Comparison of ENCODE assay signal across 8 mouse cellular contexts in the genomic region with DNA sequence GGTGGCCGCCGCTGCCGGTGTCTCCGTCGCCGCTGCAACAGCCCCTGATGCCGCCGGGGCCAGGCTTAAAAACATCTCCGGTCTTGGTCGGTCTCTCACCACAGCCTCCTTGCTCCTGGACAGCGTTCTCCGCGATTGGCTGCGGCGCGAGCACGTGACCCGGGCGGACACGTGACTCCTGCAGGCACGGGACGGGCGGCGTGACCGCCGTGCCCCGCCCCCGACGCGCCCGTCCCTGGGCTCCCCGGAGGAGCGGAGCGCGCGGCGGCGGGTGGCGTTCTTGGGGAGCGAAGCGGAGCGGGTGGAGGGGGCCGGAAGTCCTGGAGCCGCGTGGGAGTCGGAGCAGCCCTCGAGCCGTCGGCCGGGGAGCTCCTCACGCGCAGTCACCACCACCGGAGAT. TPM values are rescaled to one million over a fixed set of nuclear protein-coding genes. Genes with fewer than 3 reads are reported as not detected.
A peak's percentile ranks its signal among the peaks of the same experiment; 100 is the strongest.
DNase-seq lines count a peak whose midpoint lies in the region; ATAC-seq lines count a peak whose summit lies in the region.

Gene Ankrd12, minus strand, starts transcription at position 156 of the 400 bp plus-strand sequence.

- H3K9me3 ChIP-seq in embryonic facial prominence, embryonic 10.5 days = no peaks in the 10 kb centered on the region
- H3K9me3 ChIP-seq in midbrain, embryonic 11.5 days (ENCODE audit: control insufficient read depth, low read length) = no peaks in the 10 kb centered on the region

- peaks cover 31% of the 10 kb centered on the region for H3K36me3 ChIP-seq in embryonic facial prominence, embryonic 10.5 days (replicated peaks)
- H3K36me3 ChIP-seq in midbrain, embryonic 11.5 days (ENCODE audit: control insufficient read depth, insufficient read depth, low read length) = no peaks in the 10 kb centered on the region; the same call in 1 of the 2 replicates

- H3K4me3 ChIP-seq in embryonic facial prominence, embryonic 10.5 days = peak within 1 kb of the TSS; percentile 86
- H3K4me3 ChIP-seq in midbrain, embryonic 11.5 days (ENCODE audit: low read depth, low read length) = peak within 1 kb of the TSS; percentile 95

- H3K4me1 ChIP-seq in embryonic facial prominence, embryonic 10.5 days = peaks cover 18% of the 10 kb centered on the region
- H3K4me1 ChIP-seq in midbrain, embryonic 11.5 days (ENCODE audit: control insufficient read depth, insufficient read depth, low read length) = peaks cover 12% of the 10 kb centered on the region; the same call in 1 of the 2 replicates

- peak within 1 kb of the TSS; percentile 74 for H3K9ac ChIP-seq in midbrain, embryonic 11.5 days (ENCODE audit: low read length)

- WGBS in embryonic facial prominence, embryonic 10.5 days = under 1% methylated on average over 53 of the region's 53 CpGs
- 3% methylated on average over 53 of the region's 53 CpGs for WGBS in midbrain, embryonic 11.5 days

- peak; percentile 77 for ATAC-seq in granulocyte monocyte progenitor cell, adult 5-6 weeks (replicated peaks; ENCODE audit: poor library complexity, severe bottlenecking)
- ATAC-seq in midbrain, embryonic 11.5 days (ENCODE audit: low FRiP score) = peak; percentile 99

- peak; percentile 98 for DNase-seq in adrenal gland, postnatal 14 days
- DNase-seq in embryonic facial prominence, embryonic 10.5 days (ENCODE audit: low spot score) = peak; percentile 96
- peak; percentile 97 for DNase-seq in kidney, adult 11 months
- peak; percentile 94 for DNase-seq in left cerebral cortex, postnatal 4 days
- DNase-seq in midbrain, embryonic 11.5 days (ENCODE audit: low spot score, missing footprints) = peak; percentile 99
- peak; percentile 95 for DNase-seq in right cerebral cortex, postnatal 4 days
- peak; percentile 94 for DNase-seq in yolk sac, embryonic 10.5 days (ENCODE audit: low spot score)

- intact Hi-C loops in left cerebral cortex, postnatal 4 days (cut with DNase I) = loop anchor here (10.0 kb wide), 1 partner anchor 212 kb away; no protein-coding TSS in a partner anchor

- H3K27me3 ChIP-seq in embryonic facial prominence, embryonic 10.5 days (replicated peaks; ENCODE audit: low read depth, poor library complexity, severe bottlenecking) = peaks cover 14% of the 10 kb centered on the region
- no peaks in the 10 kb centered on the region for H3K27me3 ChIP-seq in midbrain, embryonic 11.5 days (ENCODE audit: control insufficient read depth, insufficient read depth, low read length)

- H3K4me2 ChIP-seq in midbrain, embryonic 11.5 days = peak within 1 kb of the TSS; percentile 84

- H3K27ac ChIP-seq in embryonic facial prominence, embryonic 10.5 days (replicated peaks) = peak within 1 kb of the TSS; percentile 86
- peak within 1 kb of the TSS; percentile 81 for H3K27ac ChIP-seq in midbrain, embryonic 11.5 days (ENCODE audit: low read depth, low read length)

RNA-seq across cellular contexts. Expression of gene Ankrd12, which starts in this region (rescaled TPM):
- 22.6 and 25.0 TPM in 2 replicates for total RNA-seq in adrenal gland, postnatal 14 days (2021)
- 16.1 and 19.2 TPM in 2 replicates for polyA plus RNA-seq in embryonic facial prominence, embryonic 10.5 days (2016; fragmentation: Nextera tagmentation; extraction: Ambion mirVana)
- total RNA-seq in granulocyte monocyte progenitor cell, adult 5-6 weeks (2014; fragmentation: Nextera tagmentation) = 63.2 and 66.1 TPM in 2 replicates
- total RNA-seq in granulocyte monocyte progenitor cell, adult 5-6 weeks (2017) = 44.9 and 62.0 TPM in 2 replicates
- 100 to 1,000 TPM; 146 to 153 TPM for total RNA-seq in left cerebral cortex, postnatal 4 days (2021)
- polyA plus RNA-seq in midbrain, embryonic 11.5 days (2014; fragmentation: Nextera tagmentation; extraction: Ambion mirVana) = 32.7 and 36.3 TPM in 2 replicates

Comparison
In these comparisons a context has a peak if more than half of its experiments do, and no peak if none do; other contexts are left out.
1. Peak in every context shown above with its lines: DNase-seq, ATAC-seq, H3K4me3 ChIP-seq and H3K27ac ChIP-seq.